Mouse (Mus musculus): ENCODE data around the gene Cilp. TPM values are rescaled to one million over a fixed set of nuclear protein-coding genes. Genes with fewer than 3 reads are reported as not detected.
"Not testable (repeated sequence)": the region's sequence is repeated elsewhere in the genome, so short reads cannot be mapped to it uniquely, and the experiment has no call there.

Cilp gene
- total RNA-seq, 2 experiments from 2014 or later: 5.4 to 6.6 TPM

GRCm38 (mm10) chr9:65247502-65248376 is 17.2 kb upstream of the Cilp start:
- DNase-seq: peak; percentile 69
- intact Hi-C loops (cut with DNase I): no loop called here

GRCm38 (mm10) chr9:65248377-65248690 is 16.6 kb upstream of the Cilp start:
- intact Hi-C loops (cut with DNase I): no loop called here
- peak; percentile 64 to 66 for DNase-seq

- intact Hi-C loops (cut with DNase I): no loop called here
- peak; percentile 31 to 34 for DNase-seq
Observed at GRCm38 (mm10) chr9:65252026-65252425, 13.0 kb upstream of the Cilp start.

GRCm38 (mm10) chr9:65255906-65256600 is 8.9 kb upstream of the Cilp start:
- DNase-seq: no peak
- intact Hi-C loops (cut with DNase I): no loop called here

- no peak for DNase-seq
- intact Hi-C loops (cut with DNase I): no loop called here
Observed at GRCm38 (mm10) chr9:65257218-65257910, 7.6 kb upstream of the Cilp start.

DNA sequence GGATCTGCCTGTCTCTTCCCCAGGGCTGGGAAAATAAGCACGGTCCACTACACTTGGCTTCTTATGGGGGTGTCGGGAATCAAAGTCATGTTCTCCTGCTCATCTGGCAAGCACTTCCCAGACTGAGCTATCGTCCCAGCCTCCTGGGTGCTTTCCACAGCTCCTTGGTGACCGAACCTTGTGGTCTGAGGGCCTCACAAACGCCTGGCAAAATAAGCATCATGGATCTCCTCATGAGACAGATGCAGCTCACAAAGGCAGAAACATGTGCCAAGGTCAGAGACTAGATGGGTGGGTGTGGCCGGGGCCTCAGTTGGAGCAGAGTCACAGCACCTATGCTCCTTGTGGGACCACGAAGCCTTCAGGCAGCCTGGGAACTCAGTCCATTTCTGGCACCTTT is 5.6 kb upstream of the Cilp start:
- no peak for DNase-seq
- intact Hi-C loops (cut with DNase I): no loop called here

GRCm38 (mm10) chr9:65261591-65262230 is 3.3 kb upstream of the Cilp start:
- intact Hi-C loops (cut with DNase I): no loop called here

GRCm38 (mm10) chr9:65262641-65263120 is 2.3 kb upstream of the Cilp start:
- intact Hi-C loops (cut with DNase I): no loop called here
- DNase-seq: peak in 1 of 2 experiments; percentile 31

More at GRCm38 (mm10) chr9:65261591-65262230, 3.3 kb upstream of the Cilp start:
- peak; percentile 57 to 66 for DNase-seq

DNA sequence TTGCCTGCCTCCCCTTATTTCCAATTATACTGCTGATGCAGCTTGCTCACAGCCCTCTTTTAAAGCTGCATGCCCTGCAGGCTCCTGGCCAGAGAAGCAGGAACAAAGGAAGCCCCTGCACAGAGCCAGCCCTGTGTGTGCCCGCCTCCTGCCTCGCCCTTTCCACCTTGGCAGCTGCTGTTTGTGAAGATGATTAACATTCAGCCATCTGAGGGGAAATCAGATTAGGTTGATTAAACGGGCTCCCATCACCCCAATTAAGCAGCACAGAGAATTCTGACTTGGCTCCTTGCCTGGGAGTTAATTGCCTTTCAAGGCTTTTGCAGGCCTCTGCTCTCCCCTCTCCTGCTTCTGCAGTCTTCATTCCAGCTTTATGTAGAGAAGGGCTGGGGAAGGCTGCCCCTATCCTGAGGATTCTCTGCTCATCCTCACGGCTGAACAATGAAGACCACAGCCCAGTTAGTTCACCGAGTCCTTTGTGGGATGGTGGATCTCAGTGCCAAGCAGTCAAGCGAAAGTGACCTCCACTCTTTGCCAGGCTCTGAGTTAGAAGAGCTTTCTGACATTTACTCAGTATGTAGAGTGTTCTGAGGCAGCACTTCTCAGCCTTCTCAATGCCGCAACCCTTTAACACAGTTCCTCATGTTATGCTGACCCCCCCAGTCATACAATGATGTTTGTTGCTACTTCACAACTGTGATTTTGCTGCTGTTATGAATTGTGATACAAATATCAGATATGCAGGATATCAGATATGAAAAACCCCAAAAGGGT is 2.9 kb downstream of the Cilp start:
- no peak for DNase-seq
- intact Hi-C loops (cut with DNase I): no loop called here

DNA sequence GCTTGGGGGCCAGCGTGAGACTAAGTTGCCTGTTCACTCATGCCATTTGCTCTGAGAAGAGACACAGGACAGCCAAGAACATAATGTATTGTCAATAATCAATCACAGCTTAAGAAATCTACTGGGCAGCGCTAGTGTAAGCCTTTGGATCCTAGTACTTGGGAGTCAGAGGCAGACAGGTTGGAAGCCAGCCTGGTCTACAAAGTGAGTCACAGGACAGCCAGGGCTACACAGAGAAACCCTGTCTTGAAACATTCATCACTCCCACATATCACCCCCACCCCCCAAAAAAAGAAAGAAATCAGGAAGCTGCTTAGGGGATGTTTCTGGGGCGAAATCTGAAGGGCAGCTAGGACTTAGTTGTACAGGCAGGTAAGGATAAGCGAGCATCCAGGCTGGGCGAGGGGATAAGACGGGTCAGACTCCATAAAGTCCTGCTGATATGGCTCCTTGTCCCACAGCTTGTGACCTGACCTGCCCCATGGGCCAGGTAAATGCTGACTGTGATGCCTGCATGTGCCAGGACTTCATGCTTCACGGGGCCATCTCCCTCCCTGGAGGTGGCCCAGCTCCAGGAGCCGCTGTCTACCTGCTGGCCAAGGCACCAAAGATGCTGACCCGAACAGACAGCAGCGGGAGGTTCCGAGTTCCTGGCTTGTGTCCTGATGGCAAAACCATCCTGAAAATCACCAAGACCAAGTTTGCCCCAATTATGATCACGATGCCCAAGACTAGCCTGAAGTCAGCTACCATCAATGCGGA is 8.2 kb downstream of the Cilp start:
- intact Hi-C loops (cut with DNase I): no loop called here

DNA sequence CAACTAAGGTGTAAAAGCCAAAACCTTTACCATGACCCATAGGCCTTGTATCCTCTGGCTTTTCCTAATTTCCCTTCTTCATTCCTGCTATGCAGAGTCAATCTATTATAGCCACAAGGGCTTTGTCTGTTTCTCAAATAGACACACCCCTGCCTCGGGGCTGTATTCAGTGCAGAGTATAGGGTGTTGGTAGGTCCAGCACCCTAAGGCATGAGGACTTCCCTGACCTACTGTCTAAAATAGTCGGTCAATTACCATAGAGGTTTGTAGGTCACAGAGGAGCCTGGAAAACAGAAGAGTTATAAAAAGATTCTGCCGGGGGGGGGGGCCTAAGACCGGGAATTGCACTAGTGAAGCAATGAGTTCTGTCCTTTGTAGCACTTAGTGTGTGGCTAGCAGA is 8.9 kb downstream of the Cilp start:
- no peak for DNase-seq
- intact Hi-C loops (cut with DNase I): no loop called here

More for the DNA sequence above, 8.2 kb downstream of the Cilp start:
- DNase-seq: no peak

DNA sequence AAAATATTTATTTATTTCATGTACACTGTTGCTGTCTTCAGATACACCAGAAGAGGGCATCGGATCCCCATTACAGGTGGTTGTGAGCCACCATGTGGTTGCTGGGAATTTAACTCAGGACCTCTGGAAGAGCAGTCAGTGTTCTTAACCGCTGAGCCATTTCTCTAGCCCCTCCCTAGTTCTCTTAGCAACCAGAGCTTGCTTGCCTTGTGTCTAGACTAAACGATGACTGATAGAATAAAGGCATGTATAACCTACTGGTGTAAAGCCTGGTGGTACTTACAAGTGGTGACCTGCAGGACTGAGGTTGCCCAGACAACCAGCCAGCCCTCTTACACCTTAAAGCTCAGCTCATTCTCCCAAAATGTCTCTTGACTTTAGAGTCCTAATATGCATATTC is 9.9 kb downstream of the Cilp start:
- intact Hi-C loops (cut with DNase I); DNase-seq: not testable (repeated sequence)

- DNase-seq: no peak
- intact Hi-C loops (cut with DNase I): no loop called here
Observed at GRCm38 (mm10) chr9:65275810-65276530, 11.0 kb downstream of the Cilp start.

DNA sequence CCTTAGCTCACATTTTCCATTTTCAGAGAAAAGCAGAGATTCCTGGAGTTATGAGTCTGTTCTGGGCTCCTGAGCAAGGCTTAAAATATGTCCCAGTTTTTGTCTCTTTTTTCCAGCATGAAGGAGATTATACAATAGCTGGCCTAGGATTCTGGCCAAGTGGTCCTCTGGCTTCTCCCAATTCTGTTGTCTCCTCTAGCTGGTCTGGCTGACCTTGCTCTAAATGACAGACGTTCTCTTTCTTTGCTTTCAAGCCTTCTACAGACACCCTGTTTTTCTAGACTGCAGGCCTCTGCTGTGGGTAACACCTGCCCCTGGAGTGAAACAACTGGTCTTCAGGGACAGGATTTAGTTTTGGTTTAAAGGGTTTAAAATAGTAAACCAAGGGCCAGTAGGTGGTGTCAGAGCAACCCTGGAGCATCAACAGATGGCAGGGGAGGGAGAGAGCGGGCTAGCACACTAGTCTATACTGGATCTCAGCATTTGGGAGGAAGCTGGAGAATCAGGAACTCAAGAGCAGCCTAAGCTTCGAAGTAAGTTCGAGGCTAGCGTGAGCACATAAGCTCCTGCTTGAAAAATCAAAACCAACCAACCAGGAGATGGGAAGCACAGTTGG is 16.7 kb downstream of the Cilp start:
- DNase-seq: peak; percentile 56 to 57
- intact Hi-C loops (cut with DNase I): loop anchor here (2.0 kb wide), 1 partner anchor 55 kb away; no protein-coding TSS in a partner anchor

- DNase-seq: peak; percentile 67 to 80
Observed at GRCm38 (mm10) chr9:65283301-65283700, 18.3 kb downstream of the Cilp start.

DNA sequence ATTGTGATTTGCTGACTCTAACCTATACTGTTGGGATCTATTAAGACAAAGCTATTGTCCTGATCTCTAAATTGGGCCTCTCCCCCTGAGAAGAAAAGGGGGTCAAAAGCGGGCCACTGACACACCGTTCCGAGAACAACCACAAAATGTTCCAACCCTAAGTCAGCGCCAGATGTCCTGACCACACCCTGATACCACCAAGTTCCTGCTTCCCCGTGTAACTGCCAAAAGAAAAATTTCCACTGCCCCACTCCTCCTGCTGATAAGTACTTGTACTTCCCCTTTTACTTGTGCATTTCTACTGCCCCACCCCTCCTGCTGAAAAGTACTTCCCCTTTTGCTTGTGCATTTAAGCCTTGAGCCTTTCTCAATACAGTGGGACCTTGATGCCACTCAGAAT is 23.3 kb downstream of the Cilp start:
- intact Hi-C loops (cut with DNase I); DNase-seq: not testable (repeated sequence)

More at GRCm38 (mm10) chr9:65283301-65283700, 18.3 kb downstream of the Cilp start:
- intact Hi-C loops (cut with DNase I): loop anchor here (1.0 to 2.0 kb wide), 3 partner anchors 56 to 150 kb away; no protein-coding TSS in a partner anchor

GRCm38 (mm10) chr9:65289988-65290387 is 25.0 kb downstream of the Cilp start:
- intact Hi-C loops (cut with DNase I): no loop called here
- DNase-seq: no peak

GRCm38 (mm10) chr9:65292421-65292820 is 27.4 kb downstream of the Cilp start:
- intact Hi-C loops (cut with DNase I): no loop called here

More at GRCm38 (mm10) chr9:65292421-65292820, 27.4 kb downstream of the Cilp start:
- no peak for DNase-seq

Data from heart, postnatal 10 days (tissue).